Comparison of ENCODE assay signal across 7 mouse cellular contexts in genomic region chr7:130892973-130893372, GRCm38 (mm10). TPM values are rescaled to one million over a fixed set of nuclear protein-coding genes. Genes with fewer than 3 reads are reported as not detected.
A peak's percentile ranks its signal among the peaks of the same experiment; 100 is the strongest.
DNase-seq lines count a peak whose midpoint lies in the region; ATAC-seq lines count a peak whose summit lies in the region.

No protein-coding gene starts in this region.

- WGBS in forebrain, embryonic 14.5 days, result 87% methylated on average over 6 of the region's 6 CpGs

- H3K4me1 ChIP-seq in forebrain, embryonic 14.5 days (ENCODE audit: control insufficient read depth, insufficient read depth, low read length), result no peaks in the 10 kb centered on the region

- DNase-seq in ovary, adult 18-20 months (ENCODE audit: low spot score), result peak; percentile 60
- DNase-seq in ovary, postnatal 10 days (ENCODE audit: low spot score), result no peak
- DNase-seq in left cerebral cortex, adult 18-20 months (ENCODE audit: low spot score in 2 of 2), result peak; percentile 63 to 75
- DNase-seq in right cerebral cortex, postnatal 25 days, result peak; percentile 52
- DNase-seq in forebrain, embryonic 14.5 days (ENCODE audit: low spot score), result no peak
- DNase-seq in embryo, embryonic 10 days (ENCODE audit: low spot score), result no peak

- no peak overlapping the region for H3K4me3 ChIP-seq in forebrain, embryonic 14.5 days (ENCODE audit: low read depth, low read length)

- H3K9me3 ChIP-seq in forebrain, embryonic 14.5 days (replicated peaks; ENCODE audit: control insufficient read depth, low read length), result no peaks in the 10 kb centered on the region

- no peak overlapping the region for H3K4me2 ChIP-seq in forebrain, embryonic 14.5 days (ENCODE audit: low read length)

- peaks cover 11% of the 10 kb centered on the region for H3K36me3 ChIP-seq in forebrain, embryonic 14.5 days (ENCODE audit: control insufficient read depth, insufficient read depth, low read length)

- H3K27me3 ChIP-seq in forebrain, embryonic 14.5 days (replicated peaks; ENCODE audit: control insufficient read depth, insufficient read depth, low read length), result no peaks in the 10 kb centered on the region

- no peak overlapping the region for H3K27ac ChIP-seq in forebrain, embryonic 14.5 days (ENCODE audit: low read depth, low read length)

- H3K9ac ChIP-seq in forebrain, embryonic 14.5 days (ENCODE audit: low read length), result no peak overlapping the region

- ATAC-seq in common myeloid progenitor, adult 5-6 weeks (replicated peaks; ENCODE audit: low read depth, poor library complexity, severe bottlenecking), result peak; percentile 71
- no peak for ATAC-seq in forebrain, embryonic 14.5 days

RNA-seq across cellular contexts. Expression of gene Plekha1, which starts 27.4 kb away (rescaled TPM):
- total RNA-seq in common myeloid progenitor, adult 5-6 weeks (2017), result 10.2 and 16.6 TPM in 2 replicates
- total RNA-seq in left cerebral cortex, adult 18-20 months (2021), result 10 to 100 TPM; 85.4 to 92.8 TPM
- polyA plus RNA-seq in forebrain, embryonic 14.5 days (2014; fragmentation: Nextera tagmentation; extraction: Ambion mirVana), result 30.6 and 43.9 TPM in 2 replicates

RNA-seq across cellular contexts. Expression of gene Htra1, which starts 42.9 kb away (rescaled TPM):
- total RNA-seq in common myeloid progenitor, adult 5-6 weeks (2017), result not detected in 2 replicates
- total RNA-seq in left cerebral cortex, adult 18-20 months (2021), result 100 to 1,000 TPM; 179 to 186 TPM
- polyA plus RNA-seq in forebrain, embryonic 14.5 days (2014; fragmentation: Nextera tagmentation; extraction: Ambion mirVana), result 24.7 and 26.6 TPM in 2 replicates

Comparison
In these comparisons a context has a peak if more than half of its experiments do, and no peak if none do; other contexts are left out.
1. DNase-seq: peak in ovary, adult 18-20 months (single experiment), left cerebral cortex, adult 18-20 months (2 of 2) and right cerebral cortex, postnatal 25 days (single experiment); none in ovary, postnatal 10 days (single experiment), forebrain, embryonic 14.5 days (single experiment) and embryo, embryonic 10 days (single experiment).
2. RNA of gene Htra1, which starts 42.9 kb away (total RNA-seq): 179 to 186 TPM in left cerebral cortex, adult 18-20 months; not detected in common myeloid progenitor, adult 5-6 weeks; every median in the first group is over 100 times any median in the second.